In the genomic region with DNA sequence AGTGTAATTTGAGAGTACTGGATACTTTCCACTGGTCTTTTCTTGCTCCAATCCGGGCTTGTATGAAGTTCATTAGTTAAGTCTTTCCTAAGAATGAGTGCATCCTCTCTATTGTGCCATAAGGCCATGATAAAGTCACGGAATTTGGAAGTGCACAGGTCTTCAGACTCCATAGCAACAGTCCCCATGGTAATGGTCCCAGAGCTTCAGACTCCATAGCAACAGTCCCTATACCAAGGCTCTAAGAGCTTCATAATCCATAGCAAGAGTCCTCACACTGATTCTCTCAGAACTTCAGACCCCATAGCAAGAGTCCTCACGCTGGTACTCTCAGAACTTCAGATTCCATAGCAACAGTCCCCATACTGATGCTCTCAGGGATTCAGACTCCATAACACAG, we compare ENCODE assay signal across 22 mouse cellular contexts.
"Had no signal": no experiment of that assay in that cellular context is flagged by ENCODE, and none has a peak within 500 bp of the region (broad histone marks: within the 10 kb centered on the region; RNA-seq: fewer than 3 reads in every experiment).

No protein-coding gene starts in this region.

- H3K9ac ChIP-seq: liver, embryonic 13.5 days; liver, embryonic 15.5 days; liver, postnatal 0 days; lung, embryonic 15.5 days; midbrain, embryonic 12.5 days; neural tube, embryonic 13.5 days; neural tube, embryonic 15.5 days; stomach, embryonic 15.5 days had no signal

- H3K9me3 ChIP-seq: liver, embryonic 13.5 days; liver, embryonic 15.5 days; lung, embryonic 15.5 days; midbrain, embryonic 12.5 days; neural tube, embryonic 13.5 days; neural tube, embryonic 15.5 days; stomach, embryonic 15.5 days had no signal

- H3K4me3 ChIP-seq: liver, embryonic 13.5 days; liver, embryonic 15.5 days; lung, embryonic 15.5 days; midbrain, embryonic 12.5 days; myocyte; neural tube, embryonic 13.5 days; neural tube, embryonic 15.5 days; stomach, embryonic 15.5 days had no signal

- ATAC-seq: liver, postnatal 0 days; lung, postnatal 0 days had no signal

- H3K27ac ChIP-seq: liver, embryonic 13.5 days; liver, embryonic 15.5 days; lung, embryonic 15.5 days; macrophage; midbrain, embryonic 12.5 days; neural tube, embryonic 13.5 days; neural tube, embryonic 15.5 days; stomach, embryonic 15.5 days; stomach, postnatal 0 days had no signal

- DNase-seq: liver, embryonic 13.5 days; liver, postnatal 0 days; lung, adult 2 months; lung, postnatal 14 days; lung, postnatal 36 days; retina, postnatal 1 day; right cerebral cortex, adult 18-20 months; right cerebral cortex, postnatal 25 days; right cerebral cortex, postnatal 4 days; thymus, adult 2 months; thymus, postnatal 25 days had no signal

- H3K27me3 ChIP-seq: liver, embryonic 13.5 days; liver, embryonic 15.5 days; lung, embryonic 15.5 days; midbrain, embryonic 12.5 days; neural tube, embryonic 13.5 days; neural tube, embryonic 15.5 days; stomach, embryonic 15.5 days had no signal

- H3K36me3 ChIP-seq: liver, embryonic 13.5 days; liver, embryonic 15.5 days; lung, embryonic 15.5 days; midbrain, embryonic 12.5 days; neural tube, embryonic 13.5 days; neural tube, embryonic 15.5 days; stomach, embryonic 15.5 days had no signal

- H3K4me1 ChIP-seq: liver, embryonic 13.5 days; liver, embryonic 15.5 days; lung, embryonic 15.5 days; midbrain, embryonic 12.5 days; neural tube, embryonic 13.5 days; neural tube, embryonic 15.5 days; stomach, embryonic 15.5 days had no signal

- H3K4me2 ChIP-seq: liver, embryonic 11.5 days; liver, embryonic 13.5 days; liver, embryonic 15.5 days; lung, embryonic 15.5 days; midbrain, embryonic 12.5 days; neural tube, embryonic 13.5 days; neural tube, embryonic 15.5 days; stomach, embryonic 15.5 days had no signal
